Mouse (Mus musculus) lung, adult 18-20 months (tissue): ENCODE measurements at regions not wholly inside any gene's neighbourhood (a gene's known extent, or its start where the extent isn't known, plus 50 kb on each side); places are given as distances from the start of the nearest gene placed in this dataset.
A peak's percentile ranks its signal among the peaks of the same experiment; 100 is the strongest.

Experiments
- DNase-seq, 2 experiments: peaks; one replicate each; pipeline ENCODE4 v3.0.0; 2022; ENCODE audit warnings: mixed read lengths in 2 of 2

DNA sequence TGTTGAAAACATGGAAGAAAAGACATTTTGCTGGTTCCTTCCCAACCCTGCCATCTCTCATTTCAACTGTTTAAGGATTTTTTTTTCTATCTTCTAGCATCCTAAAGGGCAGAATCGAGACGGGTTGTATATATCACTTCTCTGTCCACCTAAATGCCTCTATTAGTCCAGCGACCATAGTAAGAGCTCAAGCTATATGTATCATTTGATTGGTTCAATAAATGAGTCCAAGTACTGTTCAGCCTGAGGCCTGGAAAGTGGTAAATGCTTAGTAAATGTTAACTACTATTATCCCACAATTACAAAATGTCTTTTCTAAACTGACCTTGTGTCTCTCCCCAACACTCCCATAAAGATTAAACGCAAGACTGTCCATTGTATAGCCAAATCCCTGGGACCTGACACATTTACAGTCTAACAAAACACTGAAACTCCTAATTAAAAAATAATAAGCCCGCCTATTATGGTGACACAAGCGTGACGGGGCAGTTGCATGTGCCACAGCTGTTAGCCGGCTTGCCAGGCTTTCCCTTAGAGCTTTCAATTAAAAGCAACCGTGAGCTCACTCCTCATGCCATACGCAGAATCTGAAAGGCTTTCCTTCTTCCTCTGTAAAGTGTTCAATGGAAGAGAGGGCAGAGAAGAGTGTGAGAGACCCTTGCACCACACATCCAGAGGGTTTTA is 336.7 kb upstream of the Tenm4 start:
- DNase-seq = no peak

- no peak for DNase-seq
Measured at GRCm38 (mm10) chr7:95840476-95840875, 330.6 kb upstream of the Tenm4 start.

DNA sequence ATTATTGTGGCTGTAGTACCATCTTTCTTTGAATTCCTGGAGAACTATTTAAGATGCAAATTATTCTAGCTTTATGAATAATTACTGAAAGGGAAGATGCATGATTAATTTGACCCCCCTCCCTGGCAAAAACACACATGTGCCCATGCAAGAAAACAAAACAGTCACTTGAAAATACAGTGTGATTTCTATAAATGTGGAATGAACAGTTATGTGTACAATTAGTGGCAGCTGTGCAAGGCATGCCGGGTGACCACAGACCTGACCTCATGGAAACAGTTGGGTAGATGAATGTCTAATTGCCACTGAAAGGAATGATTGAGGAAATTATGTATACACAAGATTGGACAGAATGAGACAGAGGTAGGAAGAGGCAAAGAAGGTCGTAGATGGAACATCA is 321.2 kb upstream of the Tenm4 start:
- no peak for DNase-seq

DNA sequence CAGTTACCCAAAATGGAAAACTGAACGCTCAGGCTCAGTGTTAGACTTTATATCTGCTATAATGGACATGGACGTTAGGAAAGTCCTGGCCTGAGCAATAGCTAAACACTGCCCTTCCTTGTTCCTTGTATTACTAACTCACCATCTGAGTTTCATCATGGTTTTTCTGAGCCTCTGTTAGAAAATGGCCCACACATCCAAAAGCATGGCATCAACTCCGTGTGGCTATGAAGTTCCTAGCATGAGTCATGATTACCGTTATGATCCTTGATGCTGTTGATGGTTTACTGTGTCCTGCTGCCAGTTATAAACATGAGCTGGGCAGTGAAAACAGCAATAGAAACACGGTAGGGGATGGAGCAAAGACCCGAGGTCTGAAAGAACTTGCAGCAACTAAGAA is 318.4 kb upstream of the Tenm4 start:
- no peak for DNase-seq

DNA sequence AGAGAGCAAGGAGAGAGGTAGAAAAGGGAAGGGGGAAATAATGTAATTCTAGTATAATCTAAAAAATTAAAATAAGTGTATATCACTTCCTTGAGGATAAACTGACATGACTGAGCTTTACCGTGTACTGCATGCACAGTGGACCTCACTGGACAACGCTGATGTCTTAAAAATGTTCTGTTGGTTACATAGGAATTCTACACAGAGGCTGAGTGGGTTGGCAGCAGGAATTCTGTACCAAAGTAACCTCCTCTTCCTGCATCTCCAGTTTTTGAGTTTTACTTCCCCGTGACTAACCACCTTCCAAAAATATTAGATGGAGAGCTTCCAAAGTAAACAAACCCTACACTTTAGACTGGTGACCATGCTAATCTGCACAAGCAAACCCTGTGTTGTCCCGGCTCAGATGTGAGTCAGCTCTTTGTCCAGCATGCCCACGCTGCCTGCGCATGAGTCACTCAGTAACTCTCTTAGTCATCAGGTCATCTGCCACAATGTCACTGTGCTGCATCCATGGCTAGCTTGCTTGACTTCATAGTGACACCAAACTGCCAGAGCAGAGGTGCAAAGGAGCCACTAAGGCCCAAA is 317.7 kb upstream of the Tenm4 start:
- peak; percentile 16 to 40 for DNase-seq

- no peak for DNase-seq
Measured at GRCm38 (mm10) chr7:95858247-95858646, 312.8 kb upstream of the Tenm4 start.

GRCm38 (mm10) chr7:95864233-95864632 is 306.8 kb upstream of the Tenm4 start:
- DNase-seq = peak in 1 of 2 experiments; percentile 10

- DNase-seq = no peak
Measured at GRCm38 (mm10) chr7:95865270-95865669, 305.8 kb upstream of the Tenm4 start.

DNA sequence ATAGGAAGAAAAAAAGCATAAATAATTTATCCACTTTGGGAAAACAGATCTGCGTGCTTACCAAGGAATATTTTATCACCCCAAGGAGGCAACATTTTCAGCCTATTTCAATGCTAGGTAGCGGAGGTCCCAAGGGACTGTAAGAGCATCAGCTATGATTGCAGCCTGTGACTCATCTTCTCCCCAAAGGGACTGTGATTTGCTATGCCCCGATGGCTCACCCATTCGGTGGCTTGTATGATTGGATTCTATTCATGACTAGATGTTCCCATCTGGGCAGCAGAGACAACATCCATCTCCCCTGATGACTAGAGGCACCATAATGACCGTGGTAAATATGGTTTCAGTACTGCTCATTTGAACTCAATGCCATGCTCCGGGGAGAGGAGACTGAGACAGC is 302.3 kb upstream of the Tenm4 start:
- no peak for DNase-seq

GRCm38 (mm10) chr7:95880576-95881267 is 290.3 kb upstream of the Tenm4 start:
- DNase-seq = no peak

- DNase-seq = peak in 1 of 2 experiments; percentile 9
Measured at GRCm38 (mm10) chr7:95901524-95901923, 269.5 kb upstream of the Tenm4 start.

- no peak for DNase-seq
Measured at GRCm38 (mm10) chr7:95914406-95915080, 256.5 kb upstream of the Tenm4 start.

DNA sequence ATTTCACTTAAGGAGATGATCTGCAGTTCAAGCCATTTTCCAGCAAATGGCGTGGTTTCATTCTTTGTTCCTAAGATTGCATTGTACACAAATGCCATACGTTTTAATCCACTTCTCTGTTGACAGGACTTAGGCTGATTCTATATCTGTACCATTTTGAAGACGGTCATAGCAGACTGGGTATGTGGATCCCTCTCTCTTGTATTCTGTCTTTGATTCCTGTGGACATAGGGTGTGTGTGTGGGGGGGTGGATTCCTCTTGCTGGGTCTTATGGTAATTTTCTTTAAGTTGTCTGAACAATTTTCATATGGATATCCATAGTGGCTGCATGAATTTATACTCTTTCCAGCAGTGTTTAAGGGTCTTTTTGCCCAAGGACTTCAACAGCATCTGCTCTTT is 251.1 kb upstream of the Tenm4 start:
- DNase-seq = no peak

GRCm38 (mm10) chr7:95924805-95925204 is 246.2 kb upstream of the Tenm4 start:
- DNase-seq = no peak

DNA sequence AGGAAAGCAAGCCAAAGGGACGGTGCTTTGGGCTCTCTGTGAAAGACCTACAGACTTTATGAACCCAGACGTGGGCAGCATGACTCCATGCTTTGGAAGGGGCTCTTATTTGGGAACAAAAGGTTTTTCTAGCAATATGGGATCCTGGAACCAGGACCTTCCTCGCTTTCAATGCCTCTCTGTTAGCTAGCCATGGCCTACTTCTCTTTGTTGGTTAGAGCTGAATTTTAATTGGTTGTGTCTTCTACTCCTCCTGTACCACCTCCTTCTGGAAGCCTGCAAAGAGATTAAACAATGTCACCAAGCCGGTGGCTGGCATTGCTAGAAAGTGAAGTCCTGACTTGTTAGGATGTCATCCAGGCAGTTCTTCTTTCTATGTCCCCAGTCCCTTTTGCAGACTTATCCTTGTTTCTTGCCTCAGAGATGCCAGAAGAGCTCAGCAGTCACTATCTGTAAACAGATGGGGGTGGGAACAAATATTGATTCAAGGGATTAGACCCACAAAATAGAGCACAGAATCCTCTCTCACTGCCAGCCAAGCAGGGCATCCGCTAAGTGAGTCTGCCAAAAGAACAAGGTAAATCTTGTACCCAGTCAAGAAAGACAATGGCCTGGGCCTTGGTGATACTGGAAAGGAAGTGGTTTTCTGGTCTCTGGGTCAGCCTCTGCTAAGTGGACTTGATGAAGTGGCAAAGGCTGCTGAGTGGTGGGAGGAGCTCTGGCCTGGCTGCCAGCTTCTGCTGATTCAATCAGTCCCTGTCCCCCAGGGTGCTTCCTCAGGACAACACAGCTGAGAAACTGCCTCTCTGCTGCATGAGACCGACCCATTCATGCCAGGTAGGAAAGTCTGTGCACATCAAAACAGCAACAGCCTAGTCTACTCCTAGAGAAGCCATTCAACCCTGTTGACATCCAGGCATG is 244.7 kb upstream of the Tenm4 start:
- DNase-seq = no peak

GRCm38 (mm10) chr7:95936599-95936998 is 234.4 kb upstream of the Tenm4 start:
- DNase-seq = no peak

DNA sequence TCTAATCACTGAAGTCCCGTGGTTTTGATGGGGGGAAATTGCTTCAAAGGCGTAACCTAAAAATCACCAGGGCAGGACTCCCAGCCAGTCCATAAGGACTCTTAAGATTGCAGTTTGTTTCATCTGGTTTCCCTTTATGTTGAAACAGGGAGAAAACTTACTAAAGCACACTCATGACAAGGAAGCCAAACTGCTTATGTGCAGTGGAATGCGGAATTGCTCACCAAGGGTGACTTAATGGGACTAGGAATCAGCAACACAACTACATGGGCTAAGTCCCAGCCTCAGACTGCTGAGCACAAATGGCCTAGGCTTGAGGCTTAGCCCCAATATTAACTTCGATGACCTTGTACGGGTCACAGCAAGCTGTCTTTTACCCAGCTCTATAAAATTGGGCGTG is 227.6 kb upstream of the Tenm4 start:
- DNase-seq = peak; percentile 6 to 33

- DNase-seq = no peak
Measured at GRCm38 (mm10) chr7:95952395-95952794, 218.7 kb upstream of the Tenm4 start.

- no peak for DNase-seq
Measured at GRCm38 (mm10) chr7:95954511-95954910, 216.5 kb upstream of the Tenm4 start.

DNA sequence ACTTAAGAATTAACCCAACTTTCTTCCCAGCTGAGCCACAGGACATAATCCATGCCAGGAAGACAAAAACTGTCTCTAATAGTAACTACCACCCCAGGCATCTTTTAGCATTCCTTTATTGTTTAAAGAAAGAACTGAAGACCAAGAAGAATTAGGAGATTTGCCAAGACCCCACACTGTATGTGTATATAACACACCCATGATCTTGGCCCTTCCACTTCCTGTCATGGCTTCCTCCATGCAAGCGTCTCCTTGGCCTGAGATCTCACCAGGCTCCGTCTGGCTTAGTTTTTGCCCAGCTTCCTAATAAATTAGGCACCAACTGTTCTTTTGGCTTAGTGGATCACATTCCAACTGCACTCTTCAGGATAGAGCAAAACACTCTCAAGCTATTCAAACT is 215.9 kb upstream of the Tenm4 start:
- no peak for DNase-seq

GRCm38 (mm10) chr7:95959068-95959467 is 212.0 kb upstream of the Tenm4 start:
- DNase-seq = no peak

GRCm38 (mm10) chr7:95971863-95972262 is 199.2 kb upstream of the Tenm4 start:
- DNase-seq = no peak

- DNase-seq = peak; percentile 11 to 22
Measured at GRCm38 (mm10) chr7:95974085-95974484, 197.0 kb upstream of the Tenm4 start.
